Mouse (Mus musculus): ENCODE measurements around the gene Sh3bp5l. TPM values are rescaled to one million over a fixed set of nuclear protein-coding genes. Genes with fewer than 3 reads are reported as not detected.
"Not testable (repeated sequence)": the region's sequence is repeated elsewhere in the genome, so short reads cannot be mapped to it uniquely, and the experiment has no call there.

Sh3bp5l gene
- polyA plus RNA-seq, 1 experiment = 8.6 TPM

DNA sequence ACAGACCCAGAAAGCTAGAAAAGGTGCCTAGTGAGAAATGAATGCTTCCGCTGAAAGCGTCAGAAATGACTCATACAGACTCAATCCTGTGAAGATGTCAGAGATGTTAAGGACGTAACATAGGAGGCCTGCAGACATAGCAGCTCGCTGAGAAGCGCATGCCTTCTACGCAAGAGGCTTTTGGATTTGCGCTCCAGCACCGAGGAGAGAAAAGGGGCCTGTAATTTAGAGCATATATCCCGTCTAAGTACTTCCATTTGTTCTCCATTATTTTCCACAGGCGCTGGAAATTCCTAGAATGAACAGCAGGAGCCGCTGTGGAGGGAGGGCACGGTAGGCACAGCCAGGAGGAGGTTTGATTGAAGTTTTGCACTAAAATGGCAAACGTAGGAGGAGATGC, 29.5 kb upstream of the Sh3bp5l start:
- Histone ChIP-seq H3K36me3 (ENCODE audit: control insufficient read depth, insufficient read depth, low read length) (no peaks in the 10 kb centered on the region), H3K4me3 (ENCODE audit: control insufficient read depth, low read depth, low read length) (peak overlapping the region; percentile 16), H3K27ac (ENCODE audit: control insufficient read depth, insufficient read depth, low read depth, low read length) (no peak overlapping the region), H3K27me3 (ENCODE audit: control insufficient read depth, insufficient read depth, low read length) (no peaks in the 10 kb centered on the region), H3K4me1 (ENCODE audit: control insufficient read depth, insufficient read depth, low read length) (peaks cover 3% of the 10 kb centered on the region)
- peak; percentile 57; the same call in 1 of the 2 replicates for TF ChIP-seq CTCF (IDR thresholded peaks at IDR 0.05; ENCODE audit: control insufficient read depth, insufficient read depth, insufficient replicate concordance, low read depth, low read length)
- no peak for TF ChIP-seq POLR2A (IDR thresholded peaks at IDR 0.05; ENCODE audit: control insufficient read depth, low read depth, low read length)

DNA sequence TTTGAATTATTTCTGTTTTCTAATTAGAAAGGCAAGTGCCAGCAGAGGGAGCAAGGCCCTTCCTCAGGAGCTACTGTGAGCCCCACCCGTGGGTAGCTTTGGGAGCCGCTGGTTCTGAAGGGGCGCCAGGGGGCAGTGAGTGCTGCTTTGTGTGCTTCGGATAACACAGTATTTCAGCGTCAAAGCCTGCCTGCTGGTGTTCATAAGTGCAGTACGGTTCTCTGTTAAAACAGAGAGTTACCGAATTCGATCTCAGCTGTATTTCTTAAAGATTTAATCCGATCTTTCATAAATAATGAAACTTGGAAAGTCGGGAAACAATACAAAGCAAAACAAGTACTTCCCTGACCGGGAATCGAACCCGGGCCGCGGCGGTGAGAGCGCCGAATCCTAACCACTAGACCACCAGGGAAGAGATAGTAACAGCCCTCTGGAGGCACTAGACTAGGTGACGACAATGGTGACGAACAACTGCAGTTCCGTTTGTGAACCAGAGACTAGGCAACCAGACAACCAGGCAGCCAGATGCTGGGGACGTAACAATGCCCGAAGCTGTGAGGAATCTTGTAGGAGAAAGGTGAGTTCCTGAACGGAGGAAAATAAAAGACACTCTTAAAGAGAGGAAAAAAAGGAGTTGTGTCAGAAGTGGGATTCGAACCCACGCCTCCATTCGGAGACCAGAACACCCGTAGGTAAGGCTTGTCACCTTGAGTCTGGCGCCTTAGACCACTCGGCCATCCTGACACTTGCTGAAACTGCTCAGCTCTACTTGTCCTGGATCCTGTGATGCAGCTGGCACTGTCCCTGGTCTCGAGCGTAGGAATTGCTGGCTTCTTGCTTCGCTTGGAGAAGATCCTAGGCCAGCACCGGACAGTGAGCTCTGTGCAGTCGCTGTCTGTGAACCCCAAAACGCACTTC, 28.4 kb upstream of the Sh3bp5l start:
- peak overlapping the region; percentile 83 for H3K27ac ChIP-seq (ENCODE audit: control insufficient read depth, insufficient read depth, low read depth, low read length)
- no peaks in the 10 kb centered on the region for H3K36me3 ChIP-seq (ENCODE audit: control insufficient read depth, insufficient read depth, low read length)
- H3K4me3 ChIP-seq (ENCODE audit: control insufficient read depth, low read depth, low read length) = peak overlapping the region; percentile 88
- no peaks in the 10 kb centered on the region for H3K27me3 ChIP-seq (ENCODE audit: control insufficient read depth, insufficient read depth, low read length)
- TF ChIP-seq POLR2A (IDR thresholded peaks at IDR 0.05; ENCODE audit: control insufficient read depth, low read depth, low read length) = no peak; the same call in 1 of the 2 replicates
- peak; percentile 38; the same call in 1 of the 2 replicates for TF ChIP-seq CTCF (IDR thresholded peaks at IDR 0.05; ENCODE audit: control insufficient read depth, insufficient read depth, insufficient replicate concordance, low read depth, low read length)
- peaks cover 7% of the 10 kb centered on the region for H3K4me1 ChIP-seq (ENCODE audit: control insufficient read depth, insufficient read depth, low read length)

DNA sequence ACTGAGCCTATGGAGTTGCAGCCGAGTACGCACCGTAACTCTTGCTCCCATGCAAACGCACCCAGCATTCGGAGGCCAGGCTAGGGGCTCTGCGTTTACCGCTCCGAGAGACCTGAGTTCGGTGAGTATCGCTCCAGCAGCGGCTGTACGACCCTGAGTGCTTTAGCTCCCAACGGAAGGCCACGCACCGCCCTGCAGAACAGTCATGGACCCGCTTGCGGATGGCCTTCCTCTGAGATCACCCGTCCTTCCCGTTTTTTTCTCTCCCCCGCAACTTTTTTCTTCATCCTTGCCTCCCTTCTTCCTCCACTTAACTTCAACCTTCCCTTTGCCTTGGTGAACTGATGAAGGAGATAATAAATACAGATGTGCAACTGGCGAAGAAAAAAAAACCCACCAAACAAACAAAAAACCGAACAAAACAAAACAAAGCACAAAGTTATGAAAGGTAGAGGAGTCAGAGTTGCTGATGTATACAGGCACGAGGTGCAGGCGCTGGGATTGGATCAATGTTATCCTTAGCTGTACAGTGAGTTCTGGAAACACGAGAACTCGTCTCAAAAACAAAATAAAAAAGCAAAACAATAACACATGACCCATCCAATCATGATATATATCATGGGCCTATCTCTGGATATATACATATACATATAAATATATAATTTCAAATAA, 27.6 kb upstream of the Sh3bp5l start:
- peak overlapping the region; percentile 88 for H3K4me3 ChIP-seq (ENCODE audit: control insufficient read depth, low read depth, low read length)
- no peaks in the 10 kb centered on the region for H3K36me3 ChIP-seq (ENCODE audit: control insufficient read depth, insufficient read depth, low read length)
- no peaks in the 10 kb centered on the region for H3K27me3 ChIP-seq (ENCODE audit: control insufficient read depth, insufficient read depth, low read length)
- peak overlapping the region; percentile 83 for H3K27ac ChIP-seq (ENCODE audit: control insufficient read depth, insufficient read depth, low read depth, low read length)
- TF ChIP-seq CTCF (IDR thresholded peaks at IDR 0.05; ENCODE audit: control insufficient read depth, insufficient read depth, insufficient replicate concordance, low read depth, low read length) (no peak), POLR2A (IDR thresholded peaks at IDR 0.05; ENCODE audit: control insufficient read depth, low read depth, low read length) (peak; percentile 34; the same call in 1 of the 2 replicates)
- H3K4me1 ChIP-seq (ENCODE audit: control insufficient read depth, insufficient read depth, low read length) = peaks cover 13% of the 10 kb centered on the region

DNA sequence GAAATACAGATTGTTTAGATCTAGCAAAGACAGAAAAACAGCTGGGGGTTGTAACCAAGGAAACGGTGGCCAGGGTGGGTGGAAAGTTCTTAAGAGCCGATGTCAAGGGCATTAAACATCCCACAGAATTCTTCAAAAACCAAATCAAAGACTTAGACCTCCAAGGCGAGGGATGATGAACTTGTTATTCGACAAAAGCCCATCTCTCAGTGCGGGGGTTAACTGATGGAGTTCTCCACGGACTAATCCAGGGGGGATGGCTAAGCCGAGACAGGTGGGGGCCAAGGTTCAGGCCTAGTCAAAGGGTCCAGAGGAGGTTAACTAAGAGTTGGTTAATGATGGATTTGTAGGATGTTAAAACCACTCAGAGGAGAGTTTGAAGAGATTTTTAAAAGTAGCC, 26.9 kb upstream of the Sh3bp5l start:
- Histone ChIP-seq H3K36me3 (ENCODE audit: control insufficient read depth, insufficient read depth, low read length) (no peaks in the 10 kb centered on the region), H3K27me3 (ENCODE audit: control insufficient read depth, insufficient read depth, low read length) (no peaks in the 10 kb centered on the region), H3K4me3 (ENCODE audit: control insufficient read depth, low read depth, low read length) (peak overlapping the region; percentile 78), H3K27ac (ENCODE audit: control insufficient read depth, insufficient read depth, low read depth, low read length) (0 out of 2 replicates have a peak overlapping the region, but pooled peaks have one; percentile 21), H3K4me1 (ENCODE audit: control insufficient read depth, insufficient read depth, low read length) (peaks cover 13% of the 10 kb centered on the region)
- no peak for TF ChIP-seq CTCF (IDR thresholded peaks at IDR 0.05; ENCODE audit: control insufficient read depth, insufficient read depth, insufficient replicate concordance, low read depth, low read length)

DNA sequence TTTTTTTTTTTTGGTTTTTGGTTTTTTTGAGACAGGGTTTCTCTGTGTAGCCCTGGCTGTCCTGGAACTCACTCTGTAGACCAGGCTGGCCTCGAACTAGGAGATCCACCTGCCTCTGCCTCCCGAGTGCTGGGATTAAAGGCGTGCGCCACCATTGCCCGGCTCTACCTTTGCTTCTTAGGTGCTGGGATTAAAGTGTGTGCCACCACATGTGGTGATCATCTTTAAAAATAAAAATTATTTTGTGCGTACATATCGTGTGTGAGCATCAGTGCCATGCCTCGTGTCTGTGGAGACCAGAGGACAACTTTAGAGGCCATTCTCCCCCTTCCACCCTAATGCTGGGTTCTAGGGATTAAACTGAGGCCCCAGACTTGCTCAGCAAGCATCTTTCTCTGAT, 25.2 kb upstream of the Sh3bp5l start:
- not testable (repeated sequence) for H3K36me3 ChIP-seq (ENCODE audit: control insufficient read depth, insufficient read depth, low read length); H3K27me3 ChIP-seq (ENCODE audit: control insufficient read depth, insufficient read depth, low read length); H3K4me3 ChIP-seq (ENCODE audit: control insufficient read depth, low read depth, low read length); H3K27ac ChIP-seq (ENCODE audit: control insufficient read depth, insufficient read depth, low read depth, low read length)
- H3K4me1 ChIP-seq (ENCODE audit: control insufficient read depth, insufficient read depth, low read length) = peaks cover 13% of the 10 kb centered on the region

DNA sequence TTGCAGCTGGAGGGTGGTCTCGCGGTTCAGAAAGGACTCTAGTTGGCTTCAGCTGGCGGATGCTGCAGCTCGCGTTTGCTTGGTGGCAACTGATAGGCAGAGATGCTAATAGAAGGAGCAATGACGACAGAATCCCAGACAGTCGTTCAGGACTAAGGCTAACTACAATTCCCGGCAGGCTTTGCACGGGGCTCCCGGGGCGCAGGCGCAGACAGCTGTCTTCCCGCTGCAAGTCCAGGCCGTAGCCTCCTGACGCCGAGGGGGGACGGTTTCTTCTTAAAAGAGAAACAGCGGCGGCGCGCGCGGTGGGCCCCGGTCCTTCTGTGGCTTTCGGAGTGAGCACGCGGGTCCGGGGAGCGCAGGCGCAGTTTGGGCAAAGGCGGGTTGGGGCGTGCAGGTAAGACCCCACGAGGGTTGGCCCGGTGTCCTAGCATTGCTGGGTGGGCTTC, 23.6 kb upstream of the Sh3bp5l start, which contains the start of gene Zfp692:
Gene Zfp692 (plus strand): TSS at position 210 of the 449 bp plus-strand sequence.
- H3K27me3 ChIP-seq (ENCODE audit: control insufficient read depth, insufficient read depth, low read length) = no peaks in the 10 kb centered on the region
- H3K36me3 ChIP-seq (ENCODE audit: control insufficient read depth, insufficient read depth, low read length) = no peaks in the 10 kb centered on the region
- H3K27ac ChIP-seq (ENCODE audit: control insufficient read depth, insufficient read depth, low read depth, low read length) = peak within 1 kb of the TSS; percentile 30
- TF ChIP-seq POLR2A (IDR thresholded peaks at IDR 0.05; ENCODE audit: control insufficient read depth, low read depth, low read length) (0 out of 2 replicates have a peak, but pooled peaks have one; percentile 37), CTCF (IDR thresholded peaks at IDR 0.05; ENCODE audit: control insufficient read depth, insufficient read depth, insufficient replicate concordance, low read depth, low read length) (no peak)
- peak within 1 kb of the TSS; percentile 89 for H3K4me3 ChIP-seq (ENCODE audit: control insufficient read depth, low read depth, low read length)
- H3K4me1 ChIP-seq (ENCODE audit: control insufficient read depth, insufficient read depth, low read length) = peaks cover 10% of the 10 kb centered on the region

DNA sequence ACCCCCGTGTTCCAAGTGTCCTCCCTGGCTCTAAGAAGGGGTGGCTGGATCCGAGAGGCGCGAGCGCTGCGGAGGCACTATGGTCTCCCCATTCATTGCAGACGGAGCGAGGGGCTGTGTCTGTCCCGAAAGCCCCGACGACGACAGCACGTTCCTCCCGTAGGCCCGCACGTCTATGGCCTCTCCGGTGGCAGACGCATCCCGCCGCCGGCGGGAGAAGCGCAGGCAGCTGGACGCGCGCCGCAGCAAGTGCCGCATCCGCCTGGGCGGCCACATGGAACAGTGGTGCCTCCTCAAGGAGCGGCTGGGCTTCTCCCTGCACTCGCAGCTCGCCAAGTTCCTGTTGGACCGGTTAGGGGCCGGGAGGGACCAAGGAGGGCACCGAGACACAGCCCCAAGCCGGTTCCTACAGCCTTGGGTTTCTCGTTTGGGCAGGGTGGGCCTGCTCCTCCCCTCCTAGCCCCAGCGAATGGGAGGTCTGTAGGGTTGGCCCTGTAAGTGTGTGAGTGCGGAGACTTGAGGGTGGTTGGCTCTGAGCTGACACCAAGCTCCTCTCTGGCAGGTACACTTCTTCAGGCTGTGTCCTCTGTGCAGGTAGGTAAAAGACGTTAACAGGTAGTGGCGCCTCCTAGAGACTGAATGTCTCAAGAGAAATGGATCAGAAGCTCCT, 23.0 kb upstream of the Sh3bp5l start:
- Histone ChIP-seq H3K4me1 (ENCODE audit: control insufficient read depth, insufficient read depth, low read length) (peaks cover 10% of the 10 kb centered on the region), H3K36me3 (ENCODE audit: control insufficient read depth, insufficient read depth, low read length) (no peaks in the 10 kb centered on the region), H3K27me3 (ENCODE audit: control insufficient read depth, insufficient read depth, low read length) (no peaks in the 10 kb centered on the region), H3K27ac (ENCODE audit: control insufficient read depth, insufficient read depth, low read depth, low read length) (peak overlapping the region; percentile 2; the same call in 1 of the 2 replicates), H3K4me3 (ENCODE audit: control insufficient read depth, low read depth, low read length) (peak overlapping the region; percentile 89)
- TF ChIP-seq POLR2A (IDR thresholded peaks at IDR 0.05; ENCODE audit: control insufficient read depth, low read depth, low read length) (0 out of 2 replicates have a peak, but pooled peaks have one; percentile 15), CTCF (IDR thresholded peaks at IDR 0.05; ENCODE audit: control insufficient read depth, insufficient read depth, insufficient replicate concordance, low read depth, low read length) (no peak)
